Mouse (Mus musculus): ENCODE data around the gene Large1.
A peak's percentile ranks its signal among the peaks of the same experiment; 100 is the strongest.
"Not testable (repeated sequence)": the region's sequence is repeated elsewhere in the genome, so short reads cannot be mapped to it uniquely, and the experiment has no call there.

Large1 gene

DNA sequence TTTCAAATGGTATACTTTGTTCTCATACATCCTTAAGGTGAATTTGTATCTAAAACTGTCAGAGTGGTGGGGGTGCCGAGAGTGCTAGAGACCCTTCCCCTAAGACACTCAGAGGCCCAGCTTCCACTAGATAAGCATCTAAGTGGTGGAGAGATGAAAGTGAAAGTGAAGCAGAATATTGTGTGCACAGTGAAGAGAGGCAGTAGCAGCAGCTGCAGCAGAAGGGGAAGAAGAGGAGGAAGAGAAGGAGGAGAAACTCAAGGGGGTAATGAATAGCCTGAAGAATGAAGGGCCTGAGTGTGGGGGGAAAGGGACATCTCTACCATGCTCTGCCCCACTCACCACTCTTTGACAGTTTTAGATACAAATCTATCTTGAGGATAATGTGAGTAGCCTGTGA lies 191.8 kb downstream of the Large1 start:
- DNase-seq, result no peak

DNA sequence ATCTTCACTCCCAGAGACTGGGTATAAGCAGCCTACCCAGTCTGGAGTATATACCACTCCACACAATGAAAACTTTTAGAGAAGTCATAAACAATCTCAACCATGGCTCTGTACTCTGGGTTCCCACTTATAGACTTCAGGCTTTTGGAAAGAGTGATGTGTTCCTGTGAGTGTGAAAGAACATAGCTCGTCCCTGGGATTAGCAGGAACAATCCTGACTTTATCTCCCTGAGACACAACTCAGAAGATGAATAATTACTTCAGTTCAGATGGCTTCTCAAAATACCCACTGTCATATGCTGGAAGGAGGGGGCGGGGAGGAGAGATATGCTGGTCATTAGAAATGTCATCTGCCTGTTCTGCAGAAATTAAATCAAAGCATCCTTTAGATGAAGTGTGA lies 192.4 kb downstream of the Large1 start:
- no peak for DNase-seq

DNA sequence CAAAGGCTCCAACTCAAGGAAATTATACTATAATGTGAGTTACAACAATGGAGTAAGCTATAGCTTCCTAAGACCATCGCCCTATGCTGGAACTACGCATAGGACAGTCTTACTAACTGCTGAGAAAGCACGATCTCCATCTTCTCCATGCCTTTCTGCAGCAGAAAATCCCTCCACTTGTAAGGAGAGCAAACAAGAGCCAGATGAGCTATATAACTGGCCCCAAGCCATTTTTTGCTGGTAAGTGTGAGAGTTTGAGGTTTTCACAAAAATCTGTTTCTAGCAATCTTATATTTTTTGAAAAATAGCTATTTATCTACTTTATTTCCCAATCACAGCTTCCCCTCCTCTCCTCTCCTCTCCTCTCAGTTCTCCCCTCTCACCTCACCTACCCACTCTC lies 206.1 kb downstream of the Large1 start:
- DNase-seq, result no peak

DNA sequence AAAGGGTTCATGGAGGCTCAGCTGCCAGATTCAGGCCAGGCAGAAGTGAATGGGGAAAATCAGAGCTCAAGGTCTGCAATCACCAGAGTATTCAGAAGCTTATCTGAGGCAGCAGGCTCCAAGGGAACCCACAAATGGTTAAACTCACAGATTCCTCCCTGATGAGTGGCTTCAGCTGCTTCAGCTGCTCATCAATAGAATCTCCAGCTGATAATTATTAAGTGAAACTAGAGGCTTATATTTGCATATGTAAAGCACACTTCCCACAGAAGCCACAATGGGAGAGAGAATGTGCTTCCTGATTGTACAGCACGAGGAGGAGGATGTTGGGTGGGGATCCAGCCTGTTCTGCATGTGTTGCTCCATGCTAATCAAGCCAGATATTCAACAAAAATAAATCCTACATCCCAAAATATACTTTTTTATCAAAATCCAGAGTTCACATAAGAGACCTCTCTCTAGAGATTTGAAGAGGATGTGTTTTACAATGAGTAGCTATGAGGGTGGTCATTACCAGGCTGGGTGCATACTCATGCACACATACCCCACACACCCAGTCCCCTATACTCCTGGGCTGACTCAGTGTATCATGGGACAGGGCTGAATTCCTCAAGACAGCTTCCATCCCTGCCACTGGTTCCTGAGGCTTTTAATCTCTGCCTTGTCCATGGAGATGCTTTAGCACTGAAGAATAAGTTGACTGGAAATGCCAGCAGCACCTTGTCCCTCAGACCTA lies 210.5 kb downstream of the Large1 start:
- DNase-seq, result no peak

DNA sequence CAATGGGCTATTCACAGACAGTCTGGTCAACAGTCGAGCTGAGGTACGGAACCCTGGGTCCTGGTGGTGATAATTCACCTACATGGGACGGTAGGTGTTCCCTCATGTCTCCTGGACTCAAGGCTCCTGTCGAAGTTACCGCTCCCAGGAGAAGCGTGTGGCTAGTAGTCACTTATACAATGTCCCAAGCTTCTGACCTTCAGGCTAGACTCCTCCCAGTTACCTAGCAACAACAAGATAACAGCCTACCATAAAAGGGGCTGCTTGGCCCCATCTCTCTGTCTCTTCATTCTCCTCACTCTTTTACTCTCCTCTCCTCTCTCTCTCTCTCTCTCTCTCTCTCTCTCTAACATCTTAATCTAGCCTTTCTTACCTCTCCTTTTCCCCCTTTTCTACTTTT lies 217.9 kb downstream of the Large1 start:
- DNase-seq, result no peak

DNA sequence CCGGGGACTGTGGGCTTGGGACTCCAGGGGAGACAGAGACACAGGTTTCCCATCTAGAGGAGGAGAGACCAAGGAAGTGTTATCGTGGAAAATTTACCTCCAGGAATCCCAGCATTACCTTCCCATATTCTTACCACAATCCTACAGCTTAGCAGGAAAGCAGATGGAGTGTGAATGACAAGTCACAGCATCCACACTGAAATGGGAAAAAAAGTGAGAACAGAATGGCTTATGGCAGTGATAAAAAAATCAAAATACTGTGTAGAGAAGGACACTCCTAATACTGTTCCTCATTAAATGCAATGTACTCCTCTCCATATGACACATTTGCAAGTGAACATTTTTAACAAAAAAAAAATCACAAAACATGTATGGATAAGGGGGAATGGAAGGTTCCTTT lies 221.3 kb downstream of the Large1 start:
- no peak for DNase-seq

DNA sequence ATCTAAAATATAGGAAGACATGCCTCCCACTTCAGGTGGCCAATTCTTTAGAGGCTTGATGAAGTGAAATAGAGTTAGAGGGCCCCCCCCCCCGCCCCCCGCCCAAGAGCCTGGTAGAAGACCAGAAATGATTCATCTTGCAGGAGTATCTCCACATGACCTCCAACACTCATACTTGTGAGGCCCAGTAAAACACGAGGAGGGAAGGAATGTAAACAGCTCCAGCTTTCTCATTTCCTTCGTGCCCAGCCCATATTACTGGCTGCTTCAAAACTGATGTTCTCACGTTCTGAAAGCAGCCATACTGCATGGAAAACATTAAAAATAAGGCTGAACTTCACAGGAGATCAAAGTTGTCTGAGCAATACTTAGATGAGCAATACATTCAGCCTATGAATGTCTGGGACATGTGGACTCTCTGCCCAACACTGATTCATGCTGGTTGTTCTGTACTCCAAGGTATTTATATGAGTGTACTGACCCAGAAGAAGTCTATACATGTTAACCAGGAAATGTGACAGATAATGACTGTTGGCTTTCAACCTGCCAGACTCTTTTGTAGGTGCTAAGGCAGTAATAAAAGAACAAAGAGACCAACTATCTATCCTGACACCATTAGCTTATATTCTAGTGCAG lies 229.4 kb downstream of the Large1 start:
- DNase-seq, result no peak

DNA sequence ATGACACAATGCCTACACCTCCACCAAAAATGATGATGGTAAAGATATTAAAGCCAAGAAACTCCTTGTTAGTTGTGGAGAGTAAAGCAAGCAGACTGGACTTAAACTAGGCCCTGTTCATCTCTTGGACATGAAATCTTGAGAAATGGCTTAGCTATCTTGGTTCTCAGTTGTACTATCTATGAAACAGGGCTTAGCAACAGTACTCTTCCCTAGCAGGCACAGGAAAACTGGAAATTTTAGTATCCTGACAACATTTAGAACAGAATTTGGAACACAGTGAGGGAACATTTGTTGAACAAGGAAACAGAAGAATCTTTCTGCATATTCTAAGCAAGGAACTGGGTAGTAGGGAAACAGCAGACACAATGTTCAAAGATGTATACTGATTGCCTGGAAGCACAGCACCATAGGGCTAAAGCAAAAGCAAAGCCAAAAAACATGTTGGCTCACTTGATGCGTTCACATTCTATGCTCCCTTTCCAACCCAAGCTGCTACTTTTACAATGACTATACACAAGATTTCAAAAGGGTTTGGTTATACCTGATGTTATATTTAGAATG lies 240.9 kb downstream of the Large1 start:
- no peak for DNase-seq

DNA sequence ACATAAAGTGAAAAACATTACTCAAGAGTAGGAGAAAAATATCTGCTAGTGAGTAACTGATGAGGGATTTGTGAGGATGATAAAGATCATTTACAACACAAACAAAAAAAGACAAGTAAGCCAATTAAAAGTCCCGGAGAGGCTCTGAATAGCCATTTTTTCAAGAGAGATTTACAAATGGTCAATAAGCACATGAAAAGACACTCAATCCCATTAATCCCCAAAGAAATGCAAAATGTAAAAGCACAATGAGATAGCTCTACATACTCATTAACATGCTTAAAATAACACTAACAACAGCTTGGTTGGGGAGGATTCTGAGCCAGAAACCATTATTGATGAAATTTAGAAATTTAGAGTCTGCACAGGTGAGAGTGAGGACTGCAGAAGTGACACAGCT lies 249.3 kb downstream of the Large1 start:
- no peak for DNase-seq

DNA sequence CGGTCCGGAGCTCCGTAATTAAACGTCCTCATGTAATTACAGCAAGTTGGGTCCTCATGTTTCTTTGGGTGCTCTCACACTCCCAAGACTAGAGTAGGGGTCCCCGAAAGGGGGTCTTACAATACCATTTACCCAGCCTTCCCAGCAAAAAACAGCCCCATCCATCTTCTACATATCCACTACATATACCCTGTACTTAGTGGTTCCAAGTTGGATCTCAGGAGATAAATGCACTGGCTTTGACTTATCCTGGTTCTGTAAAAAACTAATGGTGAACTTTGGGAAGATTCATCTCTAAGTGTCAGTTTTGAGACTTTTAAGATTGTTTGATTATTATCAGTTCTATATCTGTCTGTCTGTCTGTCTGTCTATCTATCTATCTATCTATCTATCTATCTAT lies 252.3 kb downstream of the Large1 start:
- no peak for DNase-seq

DNA sequence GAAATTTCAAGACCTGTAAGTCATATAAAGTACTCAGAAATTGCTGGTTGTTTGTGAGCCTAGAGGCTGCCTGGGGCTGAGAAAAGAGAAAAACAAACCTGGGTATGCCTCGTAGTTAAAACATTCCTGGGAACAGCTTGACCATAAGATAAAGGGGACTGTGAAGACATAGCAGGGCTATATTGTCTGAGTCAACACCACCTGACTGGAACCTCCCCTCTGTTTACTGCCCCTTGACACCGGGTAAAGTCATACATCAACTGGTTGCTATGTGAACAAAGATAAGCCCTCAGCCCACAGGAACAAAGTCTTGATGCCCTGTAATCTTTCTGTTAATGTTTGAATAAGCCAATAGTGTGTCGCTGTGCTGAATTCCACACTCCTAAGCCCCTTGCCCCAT lies 252.7 kb downstream of the Large1 start:
- DNase-seq, result not testable (repeated sequence)

DNA sequence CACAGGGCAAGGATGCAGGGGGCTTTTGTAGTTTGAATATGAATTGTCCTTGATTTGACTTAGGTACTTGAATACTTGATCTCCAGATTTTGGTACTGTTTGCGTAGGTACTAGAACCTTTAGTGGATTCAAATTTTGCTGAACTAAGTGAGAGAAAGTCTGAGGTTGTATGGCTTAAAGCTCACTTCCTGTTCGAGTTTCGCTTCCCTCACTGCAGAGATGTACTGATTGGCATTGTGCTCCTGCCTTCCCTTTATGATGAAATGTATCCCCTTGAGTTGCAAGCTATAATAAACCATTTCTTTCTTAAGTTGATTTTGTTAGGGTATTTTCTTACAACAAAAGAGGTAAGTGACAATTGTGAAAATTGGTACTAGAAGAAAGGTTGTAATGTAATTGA lies 253.8 kb downstream of the Large1 start:
- peak; percentile 3 for DNase-seq

DNA sequence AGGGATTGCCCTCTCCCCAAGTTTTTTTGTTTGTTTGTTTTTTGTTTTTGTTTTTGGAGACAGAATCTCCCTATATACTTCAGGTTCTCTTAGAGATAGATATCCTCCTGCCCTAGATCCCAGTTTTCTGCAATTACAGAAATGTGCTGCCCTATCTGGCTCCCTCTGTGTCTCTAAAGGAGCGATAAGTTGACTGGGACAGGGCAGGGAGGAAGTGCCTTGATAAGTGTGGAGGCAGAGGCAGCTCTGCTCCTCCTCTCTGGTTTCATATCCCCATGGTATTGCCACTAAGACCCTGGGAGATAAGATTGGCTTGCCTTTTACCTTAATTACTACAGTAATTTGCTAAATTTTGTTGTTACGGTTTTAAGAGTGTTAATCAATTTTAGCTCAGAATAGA lies 256.4 kb downstream of the Large1 start:
- no peak for DNase-seq

DNA sequence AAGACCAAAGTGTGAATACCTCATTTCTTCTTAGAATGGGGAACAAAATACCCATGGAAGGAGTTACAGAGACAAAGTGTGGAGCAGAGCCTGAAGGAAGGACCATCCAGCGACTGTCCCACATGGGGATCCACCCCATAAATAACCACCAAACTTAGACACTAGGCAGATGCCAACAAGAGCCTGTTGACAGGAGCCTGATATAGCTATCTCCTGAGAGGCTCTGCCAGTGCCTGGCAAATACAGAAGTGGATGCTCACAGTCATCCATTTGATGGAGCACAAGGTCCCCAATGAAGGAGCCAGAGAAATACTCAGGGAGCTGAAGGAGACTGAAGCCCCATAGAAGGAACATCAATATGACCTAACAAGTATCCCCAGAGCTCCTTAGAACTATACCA lies 275.6 kb downstream of the Large1 start:
- not testable (repeated sequence) for DNase-seq

DNA sequence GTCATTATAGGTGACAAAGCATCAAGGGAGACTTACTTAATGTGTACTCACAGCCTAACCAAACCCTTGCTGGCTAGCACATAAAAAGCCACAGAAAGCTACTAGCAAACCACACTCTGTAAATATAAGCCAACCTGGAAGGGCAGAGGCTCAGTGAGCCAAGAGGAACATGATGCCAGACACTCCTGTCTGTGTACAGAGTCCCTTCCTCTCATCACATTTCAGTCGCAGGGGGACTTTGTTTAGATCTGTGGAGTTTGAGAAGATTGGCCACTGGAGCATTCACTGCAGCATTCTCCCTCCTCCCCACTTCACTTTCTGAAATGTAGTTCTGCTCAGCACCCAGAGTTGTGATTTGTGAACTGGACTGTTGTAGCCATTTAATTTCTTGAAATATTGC lies 291.9 kb downstream of the Large1 start:
- DNase-seq, result no peak

DNA sequence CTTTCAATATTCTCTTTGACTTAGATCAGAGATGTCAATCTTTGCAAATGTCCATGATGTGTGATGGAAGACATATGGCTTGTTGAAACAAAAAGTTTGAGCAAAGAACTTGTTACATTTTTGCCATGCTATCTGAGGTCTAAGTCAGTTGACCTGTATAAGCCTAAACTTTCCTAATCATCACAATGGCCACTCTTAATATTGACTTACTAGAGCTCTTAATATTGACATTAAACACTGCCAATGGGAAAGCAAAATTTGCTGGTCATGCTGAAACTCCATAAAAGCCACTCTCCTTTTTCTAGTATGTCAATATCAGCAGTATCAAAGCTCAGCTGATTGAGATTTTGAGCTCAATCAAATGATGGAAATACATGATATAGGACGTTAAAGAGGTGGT lies 298.6 kb downstream of the Large1 start:
- DNase-seq, result no peak

DNA sequence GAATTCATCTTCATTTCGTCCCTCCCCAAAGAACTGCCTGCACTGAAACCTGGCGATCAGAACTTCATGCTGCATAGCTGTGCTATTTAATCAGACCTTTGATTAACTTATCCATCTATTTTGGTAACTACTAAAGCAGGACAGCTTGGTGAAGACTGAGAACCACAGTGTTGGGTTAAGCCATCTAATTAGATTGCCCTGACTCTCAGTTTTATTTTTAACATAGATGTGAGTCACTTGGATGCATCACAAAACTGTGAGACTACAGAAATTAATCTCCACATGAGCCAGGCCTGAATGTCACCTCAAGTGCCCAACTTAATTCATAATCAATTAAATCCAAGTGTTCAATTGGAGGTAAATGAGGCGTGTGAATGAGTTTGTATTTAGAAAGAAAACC lies 299.5 kb downstream of the Large1 start:
- DNase-seq, result no peak

DNA sequence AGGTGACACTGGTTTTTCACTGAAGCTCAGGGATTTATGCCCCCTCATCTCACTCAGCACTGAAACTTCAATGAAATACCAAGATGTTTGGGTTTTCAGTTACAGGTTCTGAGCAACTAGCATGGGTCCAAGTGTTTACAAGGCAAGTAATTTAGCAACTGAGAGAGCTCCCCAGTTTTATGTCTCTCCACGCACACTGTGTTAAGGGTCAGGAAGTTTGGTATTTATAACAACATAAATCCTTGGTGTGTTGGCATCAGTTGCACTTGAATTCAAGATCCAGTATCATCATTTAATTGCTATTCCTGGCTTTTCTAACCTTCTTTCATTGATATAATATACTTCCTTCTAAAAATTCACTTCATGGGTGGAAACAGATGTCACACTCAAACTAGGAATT lies 300.9 kb downstream of the Large1 start:
- DNase-seq, result no peak

DNA sequence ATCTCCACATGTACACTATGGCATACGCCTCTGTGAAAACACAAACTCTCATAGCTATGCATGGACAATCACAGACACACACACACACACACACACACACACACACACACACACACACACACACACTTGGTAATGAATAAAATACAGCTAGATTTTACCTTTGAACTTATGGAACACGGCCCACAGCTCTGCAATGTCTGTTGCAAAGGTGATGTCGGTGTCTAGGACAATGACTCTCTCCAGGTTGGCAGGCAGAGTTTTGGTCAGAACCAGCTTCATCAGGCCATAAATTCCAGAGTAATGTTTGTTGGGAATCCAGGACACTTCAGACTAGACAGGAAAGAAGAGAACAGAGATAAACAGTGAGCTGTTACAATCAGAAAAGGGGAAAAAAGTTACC lies 305.2 kb downstream of the Large1 start:
- no peak for DNase-seq

DNA sequence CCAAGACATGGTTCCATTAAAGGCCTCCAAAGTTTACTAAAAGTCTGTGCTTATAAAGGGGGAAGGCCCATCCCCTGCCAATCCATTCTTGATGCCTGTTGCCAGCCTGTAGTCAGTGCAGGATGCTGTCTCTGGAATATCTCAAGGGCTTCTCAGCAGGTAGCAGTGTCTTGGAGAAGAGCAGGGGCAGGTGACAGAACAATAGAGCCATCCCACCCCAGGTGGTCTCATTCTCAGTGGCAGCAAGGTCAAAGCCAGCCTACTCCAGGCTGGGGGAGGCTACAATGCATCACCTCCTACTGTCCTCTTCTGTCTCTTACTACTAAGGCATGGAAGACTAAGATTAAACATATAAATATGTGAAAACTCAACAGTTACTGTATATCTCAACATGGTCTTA lies 323.6 kb downstream of the Large1 start:
- no peak for DNase-seq

DNA sequence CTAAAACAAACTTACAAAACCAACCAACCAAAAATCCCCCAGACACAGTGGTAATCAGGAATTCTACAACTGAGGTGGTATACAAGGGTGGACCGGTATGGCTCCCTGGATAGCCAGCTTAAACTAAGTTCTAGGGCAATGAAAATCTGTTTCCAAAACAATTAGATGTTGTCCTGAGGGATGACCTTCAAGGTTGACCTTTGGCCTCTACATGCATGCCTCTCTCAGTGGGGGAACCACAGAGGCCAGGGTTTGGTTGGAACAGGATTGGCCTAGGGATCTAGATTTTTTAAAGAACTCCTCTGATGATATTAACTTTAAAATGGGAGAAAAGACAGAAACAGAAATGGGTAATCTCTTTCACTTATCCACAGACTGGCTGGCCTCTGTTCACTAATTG lies 335.1 kb downstream of the Large1 start:
- DNase-seq, result no peak

DNA sequence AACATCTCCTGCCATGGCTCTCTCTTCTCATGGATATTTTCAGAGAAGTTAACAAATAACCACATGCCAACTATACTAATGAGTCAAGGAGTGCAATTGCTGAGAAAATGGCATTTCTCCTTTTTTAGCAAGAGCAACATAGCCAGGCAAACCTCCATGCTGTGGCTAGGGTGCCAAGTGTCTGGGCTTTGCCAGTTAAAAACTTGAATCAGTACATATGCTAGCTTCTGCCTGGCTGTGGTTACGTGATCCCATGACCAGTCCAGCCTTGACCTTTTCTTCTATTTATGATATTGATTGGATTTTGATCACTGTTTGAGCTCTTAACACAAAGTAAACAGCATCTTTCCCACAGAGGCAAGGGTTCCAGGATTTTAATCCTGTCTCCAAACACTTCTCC lies 335.7 kb downstream of the Large1 start:
- no peak for DNase-seq

DNA sequence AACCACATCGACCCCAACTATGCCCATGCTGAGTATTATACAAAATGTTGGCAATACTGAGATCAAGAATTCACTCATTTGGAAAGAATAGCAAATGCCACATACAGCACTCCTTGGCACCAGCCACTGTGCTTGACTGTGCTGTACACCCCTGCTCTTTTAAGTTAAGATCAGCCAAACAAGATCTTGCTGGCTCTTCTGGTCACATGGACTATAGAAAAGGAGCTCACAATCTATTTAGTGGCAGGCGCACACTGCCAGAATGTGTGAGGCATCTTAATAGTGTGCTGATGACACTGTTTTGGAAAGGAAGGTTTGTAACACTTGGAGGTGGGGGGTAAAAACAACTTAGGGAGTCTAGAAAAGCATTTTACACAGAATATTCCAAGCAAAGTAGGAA lies 337.0 kb downstream of the Large1 start:
- DNase-seq, result no peak

DNA sequence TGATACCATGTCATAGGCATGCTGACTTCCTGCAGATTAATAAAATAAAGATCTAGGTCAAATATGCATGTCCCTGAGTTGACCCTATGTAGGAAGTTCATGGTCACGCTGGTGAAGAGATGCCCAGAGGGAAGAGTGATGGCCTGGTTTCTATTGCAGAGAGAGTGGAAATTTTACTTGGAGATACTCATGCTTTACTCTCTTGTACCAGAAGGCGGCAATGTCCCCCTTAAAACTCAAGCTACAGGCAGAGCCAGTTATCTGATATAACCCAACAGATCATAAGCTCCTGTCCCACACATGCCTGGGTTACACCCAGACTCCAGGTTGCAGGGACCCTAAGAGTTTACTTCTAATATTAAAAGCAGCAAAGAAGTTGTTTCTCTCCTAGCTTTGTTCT lies 345.9 kb downstream of the Large1 start:
- DNase-seq, result no peak

DNA sequence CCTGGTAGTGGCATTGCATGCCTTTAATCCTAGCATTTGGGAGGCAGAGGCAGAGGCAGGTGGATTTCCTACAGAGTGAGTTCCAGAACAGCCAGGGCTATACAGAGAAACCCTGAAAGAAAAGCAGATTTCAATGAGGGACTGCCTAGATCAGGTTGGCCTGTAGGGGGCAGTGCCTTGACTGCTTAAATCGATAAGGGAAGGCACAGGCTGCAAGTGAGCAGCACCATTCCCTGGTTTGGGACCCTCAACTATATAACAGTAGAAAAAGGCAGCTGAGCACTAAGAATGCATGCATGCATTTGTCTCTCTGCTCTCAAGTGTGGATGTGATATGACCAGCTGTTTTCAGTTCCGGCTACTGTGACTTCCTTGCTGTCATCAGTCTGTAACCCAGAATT lies 349.5 kb downstream of the Large1 start:
- peak; percentile 42 for DNase-seq

Measured in lung, postnatal 36 days (tissue).